Mouse (Mus musculus) gastrocnemius, postnatal 14 days (tissue): ENCODE measurements around the gene Cd5. TPM values are rescaled to one million over a fixed set of nuclear protein-coding genes. Genes with fewer than 3 reads are reported as not detected.

Experiments
- DNase-seq: peaks from one replicate; pipeline ENCODE4 v3.0.0; 2021; ENCODE audit warnings: mixed read lengths
- intact Hi-C: fragments of 180-260 bp; cut with DNase I; formaldehyde crosslinking; loops from one replicate; pipeline ENCODE4 v1.15.1; 2025; ENCODE audit warnings: low total_unique reads
- total RNA-seq, 2 experiments: library from RNA; stranded (reverse); gene quantifications; 2 replicates each; pipeline ENCODE4 v1.2.3; 2021

Cd5 gene
- total RNA-seq, 2 experiments from 2014 or later = not detected

DNA sequence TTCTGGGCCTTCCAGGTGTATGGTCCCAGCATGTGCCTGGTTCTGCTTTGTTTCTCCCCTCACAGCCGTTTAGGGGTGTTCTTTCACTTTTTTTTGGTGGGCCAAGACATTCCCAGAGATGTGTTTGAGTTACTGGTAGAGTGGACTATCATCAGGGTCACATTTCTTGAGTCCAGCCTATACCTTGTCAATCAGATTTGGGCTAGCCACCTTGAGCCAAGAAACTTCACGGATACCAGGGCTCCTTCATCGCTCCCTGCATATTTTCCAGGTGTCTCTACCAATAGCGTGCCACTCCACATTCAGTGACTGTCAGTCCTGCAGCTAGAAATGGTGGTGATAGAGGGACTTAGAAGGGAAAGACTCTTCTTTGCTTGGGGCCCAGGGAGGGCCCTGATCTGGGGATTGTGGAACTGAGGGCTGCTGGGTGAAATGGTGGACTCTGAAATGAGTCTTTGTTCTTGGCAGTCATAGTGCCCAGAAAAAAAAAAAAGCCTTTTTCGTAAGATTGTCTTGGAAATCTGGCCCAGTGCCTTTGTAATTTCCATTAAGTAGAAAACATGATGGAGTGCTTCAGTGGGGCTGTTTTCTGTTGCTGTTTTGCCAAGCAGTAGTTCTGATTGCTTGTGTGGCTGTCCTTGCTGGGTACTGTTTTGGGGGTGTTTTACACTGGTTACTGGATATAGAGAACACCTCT is 49.2 kb downstream of the Cd5 start:
- no peak for DNase-seq
- intact Hi-C loops = no loop called here

DNA sequence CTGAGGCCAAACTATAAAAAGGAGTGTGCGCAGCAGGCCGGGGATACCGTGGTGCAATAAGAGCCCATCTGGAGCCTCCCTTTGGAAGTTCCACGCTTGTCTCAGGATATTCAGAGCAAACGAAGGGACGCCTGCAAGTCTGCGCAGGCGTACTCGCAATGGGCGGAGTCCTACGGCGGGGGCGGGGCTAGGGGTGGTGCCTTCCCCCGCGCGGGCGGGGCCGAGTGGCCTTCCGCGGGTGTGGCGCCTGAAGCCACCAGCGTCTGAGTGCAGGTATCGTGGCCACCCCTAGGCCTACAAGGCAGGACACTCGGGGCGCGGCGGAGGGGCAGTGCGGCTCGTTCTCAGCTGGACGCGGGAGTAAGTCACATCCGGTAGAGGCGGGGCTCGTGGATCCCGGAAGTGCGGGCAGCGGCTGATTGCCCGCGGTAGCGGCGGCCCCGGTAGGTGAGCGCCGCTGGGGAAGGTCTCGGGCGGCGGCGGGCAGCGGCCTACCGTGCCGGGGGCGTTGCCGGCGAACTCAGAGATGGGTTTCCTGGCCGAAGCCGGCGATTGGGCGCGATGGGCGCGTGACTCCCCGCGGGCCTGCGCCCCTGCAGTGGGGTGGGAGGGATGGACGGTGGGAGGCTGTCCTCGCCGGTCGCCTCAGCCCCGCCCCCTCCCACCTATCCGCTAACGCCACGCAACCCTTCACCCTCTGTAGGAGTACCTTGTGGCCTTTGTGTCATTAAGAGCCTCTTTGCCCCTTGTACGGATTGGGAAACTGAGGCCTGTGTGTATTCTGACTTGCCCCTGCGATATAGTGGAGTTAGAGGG is 50.1 kb downstream of the Cd5 start, which contains the start of gene Vps37c:
Gene Vps37c, plus strand, starts transcription at position 199 of the 816 bp plus-strand sequence.
- peak; percentile 92 for DNase-seq
- intact Hi-C loops = no loop called here

- intact Hi-C loops = loop anchor here (2.0 kb wide), 1 partner anchor 21 kb away; no protein-coding TSS in a partner anchor
- DNase-seq = no peak
Observed at GRCm38 (mm10) chr19:10685727-10686126, 53.1 kb downstream of the Cd5 start.

DNA sequence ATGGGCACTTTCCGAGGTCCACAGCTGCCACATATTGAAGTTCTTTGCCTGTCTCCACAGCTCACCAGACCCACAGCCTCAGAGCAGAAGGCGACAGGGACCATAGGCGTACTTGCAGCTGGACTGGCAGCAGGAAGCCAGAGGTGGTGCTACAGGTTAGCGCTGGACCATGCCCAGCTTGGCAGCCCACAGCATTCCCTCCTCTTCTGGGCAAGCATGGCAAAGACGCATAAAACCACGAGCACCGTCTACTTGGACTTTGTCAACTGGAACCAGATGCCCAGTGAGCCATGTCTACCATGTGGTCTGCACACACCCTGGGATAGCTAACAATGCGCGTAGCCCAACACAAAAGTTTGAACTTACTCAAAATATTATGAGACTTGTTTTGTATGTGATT is 53.7 kb downstream of the Cd5 start:
- no peak for DNase-seq

GRCm38 (mm10) chr19:10681571-10681970 is 57.2 kb downstream of the Cd5 start:
- DNase-seq = no peak
- intact Hi-C loops = no loop called here

More for the DNA sequence above, 53.7 kb downstream of the Cd5 start:
- intact Hi-C loops = loop anchor here (2.0 kb wide), 1 partner anchor 22 kb away; no protein-coding TSS in a partner anchor

DNA sequence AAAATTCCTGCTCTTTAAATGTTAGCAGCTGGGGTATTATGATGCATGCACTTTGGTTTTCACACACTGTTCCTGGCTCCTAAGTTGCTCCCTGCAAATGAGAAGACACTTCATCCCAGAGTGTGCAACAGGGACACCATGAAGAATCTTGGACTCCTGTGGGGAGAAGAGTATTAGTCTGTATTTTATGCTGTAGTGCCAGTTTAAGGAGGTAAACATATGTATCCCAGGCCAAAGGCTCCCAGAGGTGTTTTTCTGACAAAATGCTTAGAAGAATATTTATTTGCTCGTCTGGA is 60.1 kb downstream of the Cd5 start:
- no peak for DNase-seq
- intact Hi-C loops = loop anchor here (5.0 kb wide), 1 partner anchor 289 kb away; no protein-coding TSS in a partner anchor

GRCm38 (mm10) chr19:10677915-10678771 is 60.7 kb downstream of the Cd5 start, which contains the start of gene Pga5:
Gene Pga5 (minus strand): TSS chr19:10678071.
- intact Hi-C loops = loop anchor here (5.0 kb wide), 1 partner anchor 289 kb away; no protein-coding TSS in a partner anchor
- DNase-seq = peak; percentile 82

- intact Hi-C loops = loop anchor here (5.0 kb wide), 1 partner anchor 291 kb away; no protein-coding TSS in a partner anchor
- no peak for DNase-seq
Observed at GRCm38 (mm10) chr19:10676656-10677055, 62.1 kb downstream of the Cd5 start.

DNA sequence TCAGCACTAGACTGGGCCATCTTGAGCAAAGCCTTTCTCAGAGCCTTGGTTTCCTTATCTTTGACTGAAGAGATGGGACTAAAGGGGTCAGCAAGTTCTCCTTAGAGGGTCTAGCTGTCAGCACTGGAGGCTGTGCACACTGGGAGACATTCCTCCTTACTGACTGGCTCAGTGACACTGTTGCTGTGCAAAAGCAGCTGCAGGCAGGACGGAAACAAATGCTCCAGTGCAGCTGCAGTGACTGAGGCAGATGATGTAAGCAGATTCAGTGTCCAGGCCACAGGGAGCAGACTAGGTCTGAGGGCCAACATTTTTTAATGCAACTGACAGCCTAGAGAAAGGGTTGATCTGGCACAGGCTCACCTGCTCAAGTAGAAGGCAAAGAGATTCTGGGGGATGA is 65.5 kb downstream of the Cd5 start:
- intact Hi-C loops = loop anchor here (5.0 kb wide), 1 partner anchor 39 kb away; no protein-coding TSS in a partner anchor
- no peak for DNase-seq

DNA sequence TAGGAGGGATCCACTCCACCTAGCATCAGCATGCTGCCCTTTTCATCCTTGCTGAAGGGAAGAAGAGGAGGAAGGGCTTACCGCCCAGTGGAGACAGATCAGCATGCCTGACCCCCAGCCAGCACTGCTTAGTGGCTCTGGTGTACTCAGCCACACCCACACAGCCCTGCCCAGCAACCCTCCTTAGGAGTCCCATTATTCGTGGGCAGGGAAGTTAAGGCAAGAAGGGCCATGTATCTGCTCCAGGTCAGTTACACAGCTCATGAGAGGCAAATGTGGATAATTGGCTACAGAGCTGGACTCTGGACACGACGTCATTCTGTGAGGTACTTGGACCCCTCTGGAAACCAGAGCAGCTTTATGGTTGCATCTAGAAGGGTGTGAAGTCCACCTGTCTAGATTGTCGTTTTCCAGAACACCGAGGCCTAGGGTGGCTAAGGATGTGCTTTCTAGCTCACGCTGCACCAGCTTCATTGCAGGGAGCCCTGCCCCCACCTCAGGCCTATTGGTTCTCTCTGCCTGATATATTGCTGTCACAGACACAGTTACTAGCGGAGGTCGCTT is 66.9 kb downstream of the Cd5 start:
- intact Hi-C loops = loop anchor here (5.0 kb wide), 1 partner anchor 40 kb away; no protein-coding TSS in a partner anchor
- no peak for DNase-seq

GRCm38 (mm10) chr19:10671319-10671718 is 67.5 kb downstream of the Cd5 start:
- DNase-seq = no peak
- intact Hi-C loops = loop anchor here (5.0 kb wide), 1 partner anchor 41 kb away; no protein-coding TSS in a partner anchor

Other genes starting within 250 kb of the Cd5 start
- 10 to 100 TPM; 17.0 to 21.0 TPM for gene Cpsf7, start 213.7 kb downstream of the Cd5 start, total RNA-seq
- gene Sdhaf2, start 212.9 kb downstream of the Cd5 start, total RNA-seq = 10 to 100 TPM; 38.5 to 46.6 TPM
- 1 to 10 TPM; 1.3 to 1.8 TPM for gene Tmem216, start 182.8 kb downstream of the Cd5 start, total RNA-seq
- 1 to 10 TPM; 3.8 to 4.1 TPM for gene Cyb561a3, start 161.8 kb downstream of the Cd5 start, total RNA-seq
- 1 to 10 TPM; 1.3 to 2.0 TPM for gene Tmem138, start 161.6 kb downstream of the Cd5 start, total RNA-seq
- 100 to 1,000 TPM; 143 to 164 TPM for gene Ddb1, start 133.7 kb downstream of the Cd5 start, total RNA-seq
- gene Tkfc, start 133.3 kb downstream of the Cd5 start, total RNA-seq = 1 to 10 TPM; 6.4 to 7.2 TPM
- gene Vwce, start 104.8 kb downstream of the Cd5 start, total RNA-seq = under 1 TPM; 0.04 to 0.10 TPM
- gene Pga5, start 60.9 kb downstream of the Cd5 start, total RNA-seq = not detected
- 10 to 100 TPM; 15.2 to 22.0 TPM for gene Vps37c, start 50.3 kb downstream of the Cd5 start, total RNA-seq
- gene Cd6, start 91.1 kb upstream of the Cd5 start, total RNA-seq = not detected
- under 1 TPM; 0.22 to 0.35 TPM for gene Slc15a3, start 100.7 kb upstream of the Cd5 start, total RNA-seq
- gene Tmem132a, start 130.9 kb upstream of the Cd5 start, total RNA-seq = 10 to 100 TPM; 12.9 to 17.3 TPM
- 100 to 1,000 TPM; 193 to 196 TPM for gene Tmem109, start 143.0 kb upstream of the Cd5 start, total RNA-seq
- gene Prpf19, start 156.2 kb upstream of the Cd5 start, total RNA-seq = 100 to 1,000 TPM; 192 to 194 TPM
- under 1 TPM in 1 of 2 experiments, not detected in 1; 0.51 TPM for gene Zp1, start 181.6 kb upstream of the Cd5 start, total RNA-seq
- gene Ptgdr2, start 198.2 kb upstream of the Cd5 start, total RNA-seq = under 1 TPM in 1 of 2 experiments, not detected in 1; 0.08 TPM
- gene Ccdc86, start 210.3 kb upstream of the Cd5 start, total RNA-seq = 10 to 100 TPM; 17.7 to 25.7 TPM
- gene Ms4a10, start 235.7 kb upstream of the Cd5 start, total RNA-seq = not detected